Mouse (Mus musculus): Measurements from ENCODE around the gene Grm1.

The Grm1 gene

GRCm38 (mm10) chr10:10710837-10711236 lies 371.3 kb downstream of the Grm1 start:
- no peak for DNase-seq

GRCm38 (mm10) chr10:10710359-10710758 lies 371.8 kb downstream of the Grm1 start:
- DNase-seq = no peak

- no peak for DNase-seq
These were observed 374.1 kb downstream of the Grm1 start for GRCm38 (mm10) chr10:10708031-10708430.

- no peak for DNase-seq
These were observed 380.8 kb downstream of the Grm1 start for GRCm38 (mm10) chr10:10701326-10701725.

- no peak for DNase-seq
These were observed 381.3 kb downstream of the Grm1 start for GRCm38 (mm10) chr10:10700903-10701302.

GRCm38 (mm10) chr10:10697497-10697896 lies 384.7 kb downstream of the Grm1 start:
- DNase-seq = no peak

GRCm38 (mm10) chr10:10689668-10690223 lies 392.4 kb downstream of the Grm1 start:
- no peak for DNase-seq

GRCm38 (mm10) chr10:10688907-10689667 lies 393.1 kb downstream of the Grm1 start:
- no peak for DNase-seq

- DNase-seq = no peak
These were observed 401.1 kb downstream of the Grm1 start, which contains the start of gene Gm10944 for GRCm38 (mm10) chr10:10681048-10681447. Gm10944 (plus strand) TSS chr10:10681348.

GRCm38 (mm10) chr10:10659976-10660375 lies 422.2 kb downstream of the Grm1 start:
- DNase-seq = no peak

- DNase-seq = no peak
These were observed 423.0 kb downstream of the Grm1 start for GRCm38 (mm10) chr10:10659161-10659560.

GRCm38 (mm10) chr10:10656621-10657020 lies 425.5 kb downstream of the Grm1 start:
- DNase-seq = no peak

GRCm38 (mm10) chr10:10655991-10656390 lies 426.2 kb downstream of the Grm1 start:
- no peak for DNase-seq
